Mouse (Mus musculus) hematopoietic stem cell, adult 5-6 weeks (primary cell): Measurements from ENCODE around the gene Col24a1. TPM values are rescaled to one million over a fixed set of nuclear protein-coding genes. Genes with fewer than 3 reads are reported as not detected.

Experiments used
- ATAC-seq, 2 experiments: fragments of 125-278 bp in 1 of 2; replicated peaks in 1 of 2; 2 replicates each; pipeline ENCODE4 v1.8.0; 2016 to 2017; ENCODE audit warnings: inconsistent platforms in 2 of 2, mild to moderate bottlenecking in 2 of 2, moderate number of reproducible peaks in 2 of 2, low read depth in 1 of 2, moderate TSS enrichment in 1 of 2; ENCODE audit not compliant: low FRiP score in 2 of 2, poor library complexity in 2 of 2, severe bottlenecking in 2 of 2, insufficient read depth in 1 of 2, low TSS enrichment in 1 of 2
- total RNA-seq: library from RNA; stranded (forward); fragments of 172-1452, 232-1000 nt; gene quantifications from 2 replicates; pipeline ENCODE4 v1.2.3, GENCODE M21; 2017

The Col24a1 gene
- total RNA-seq, 1 experiment from 2014 or later = not detected

- no peak for ATAC-seq
Measured at GRCm38 (mm10) chr3:145498893-145499292, 206.6 kb downstream of the Col24a1 start.

GRCm38 (mm10) chr3:145504830-145505229, 212.6 kb downstream of the Col24a1 start:
- no peak for ATAC-seq

GRCm38 (mm10) chr3:145508550-145508949, 216.3 kb downstream of the Col24a1 start:
- ATAC-seq = no peak

- ATAC-seq = no peak
Measured at GRCm38 (mm10) chr3:145514197-145514596, 221.9 kb downstream of the Col24a1 start.

- no peak for ATAC-seq
Measured at GRCm38 (mm10) chr3:145521528-145522080, 229.3 kb downstream of the Col24a1 start.

- ATAC-seq = no peak
Measured at GRCm38 (mm10) chr3:145522311-145522710, 230.0 kb downstream of the Col24a1 start.

- no peak for ATAC-seq
Measured at GRCm38 (mm10) chr3:145525266-145525665, 233.0 kb downstream of the Col24a1 start.

- peak; percentile 85 to 87 for ATAC-seq
Measured at GRCm38 (mm10) chr3:145537870-145538269, 245.6 kb downstream of the Col24a1 start.

- ATAC-seq = no peak
Measured at GRCm38 (mm10) chr3:145548441-145549415, 256.5 kb downstream of the Col24a1 start.

GRCm38 (mm10) chr3:145550216-145550615, 257.9 kb downstream of the Col24a1 start:
- ATAC-seq = no peak

GRCm38 (mm10) chr3:145554388-145554787, 262.1 kb downstream of the Col24a1 start:
- no peak for ATAC-seq

- ATAC-seq = no peak
Measured at GRCm38 (mm10) chr3:145556206-145556605, 263.9 kb downstream of the Col24a1 start.

- no peak for ATAC-seq
Measured at GRCm38 (mm10) chr3:145559675-145560074, 267.4 kb downstream of the Col24a1 start.

- ATAC-seq = no peak
Measured at GRCm38 (mm10) chr3:145560117-145560516, 267.8 kb downstream of the Col24a1 start.

- ATAC-seq = no peak
Measured at GRCm38 (mm10) chr3:145574468-145574867, 282.2 kb downstream of the Col24a1 start.

- ATAC-seq = no peak
Measured at GRCm38 (mm10) chr3:145575340-145575739, 283.1 kb downstream of the Col24a1 start.

- ATAC-seq = peak; percentile 88 to 93
Measured at GRCm38 (mm10) chr3:145575743-145576481, 283.6 kb downstream of the Col24a1 start, which contains the start of gene Znhit6. Gene Znhit6, plus strand, starts transcription at chr3:145576205.

GRCm38 (mm10) chr3:145576482-145576822, 284.2 kb downstream of the Col24a1 start:
- peak; percentile 43 to 50; a peak in 3 of 4 replicates for ATAC-seq
